Mouse (Mus musculus) retina, embryonic 14.5 days (tissue): ENCODE results near the gene Zfand2a.

ENCODE experiments used
- DNase-seq: peaks from one replicate; pipeline ENCODE4 v3.0.0-alpha.2; 2015; ENCODE audit warnings: low spot score

Zfand2a gene

GRCm38 (mm10) chr5:139484185-139484814 lies at the start of gene Zfand2a:
Gene Zfand2a (minus strand): TSS chr5:139484549.
- DNase-seq: peak; percentile 100

GRCm38 (mm10) chr5:139528851-139529250 lies 44.5 kb upstream of the Zfand2a start:
- DNase-seq: no peak

GRCm38 (mm10) chr5:139521987-139522386 lies 37.6 kb upstream of the Zfand2a start:
- DNase-seq: no peak

- no peak for DNase-seq
Observed at GRCm38 (mm10) chr5:139520069-139520834, 35.9 kb upstream of the Zfand2a start.

- DNase-seq: no peak
Observed at GRCm38 (mm10) chr5:139516281-139516680, 31.9 kb upstream of the Zfand2a start.

- DNase-seq: no peak
Observed at GRCm38 (mm10) chr5:139512201-139512600, 27.9 kb upstream of the Zfand2a start.

DNA sequence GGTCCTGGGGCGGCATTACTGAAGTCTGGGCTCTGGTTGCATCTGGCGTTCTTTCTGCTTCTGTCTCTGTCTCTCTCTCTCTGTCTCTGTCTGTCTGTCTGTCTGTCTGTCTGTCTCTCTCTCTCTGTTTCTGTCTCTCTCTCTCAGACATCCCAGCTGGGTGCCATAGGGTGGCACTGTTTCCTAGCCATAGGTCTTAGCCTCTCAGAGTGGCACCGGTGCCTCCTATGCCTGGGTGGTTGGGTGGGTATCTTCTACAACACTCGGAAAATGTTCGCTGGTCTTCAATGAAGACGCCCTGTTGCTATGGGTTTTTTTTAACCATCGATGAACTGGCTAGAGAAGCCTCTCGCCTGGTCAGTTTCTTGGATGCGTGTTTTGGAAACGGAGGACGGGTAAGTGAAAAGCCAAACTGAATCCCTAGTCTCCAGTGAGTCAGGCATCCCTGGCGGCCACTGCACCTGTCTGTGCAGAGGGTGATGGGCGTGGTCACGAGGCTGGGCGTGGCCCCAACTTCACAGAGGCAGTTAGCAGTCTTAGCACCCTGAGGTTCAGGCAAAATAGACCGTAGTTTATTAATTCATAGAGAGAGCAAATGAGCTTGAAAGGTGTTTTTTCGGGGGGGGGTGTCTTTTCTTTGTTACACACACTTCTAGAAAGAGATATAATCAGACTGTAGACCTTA lies 26.5 kb upstream of the Zfand2a start:
- DNase-seq: peak; percentile 28

- peak; percentile 25 for DNase-seq
Observed at GRCm38 (mm10) chr5:139506207-139506606, 21.9 kb upstream of the Zfand2a start.

DNA sequence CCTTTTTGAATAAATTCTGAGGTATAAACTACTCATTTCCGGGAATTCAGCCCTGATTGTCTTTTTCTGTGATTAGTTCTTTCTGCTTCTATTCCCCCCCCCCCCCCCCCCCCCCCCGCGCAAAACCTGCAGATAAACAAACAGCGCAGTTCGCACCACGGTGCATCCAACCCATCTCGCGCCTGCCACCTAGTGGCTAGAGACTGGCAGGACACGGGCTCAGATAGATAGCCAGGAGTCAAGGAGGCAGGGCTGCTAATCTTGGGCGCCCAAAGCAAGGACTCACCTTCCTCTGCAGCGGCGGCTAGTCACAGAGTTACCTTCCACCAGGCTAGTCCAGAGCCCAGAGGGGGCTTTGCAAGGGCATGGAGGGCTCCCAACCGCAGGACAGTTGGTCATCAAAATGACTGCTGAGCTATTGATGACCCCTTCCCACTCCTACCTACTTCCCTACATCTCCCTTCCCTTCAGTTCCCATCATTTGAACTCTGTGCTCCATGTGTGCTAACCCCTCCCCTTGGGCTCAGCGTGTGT lies 20.8 kb upstream of the Zfand2a start:
- peak; percentile 89 for DNase-seq

DNA sequence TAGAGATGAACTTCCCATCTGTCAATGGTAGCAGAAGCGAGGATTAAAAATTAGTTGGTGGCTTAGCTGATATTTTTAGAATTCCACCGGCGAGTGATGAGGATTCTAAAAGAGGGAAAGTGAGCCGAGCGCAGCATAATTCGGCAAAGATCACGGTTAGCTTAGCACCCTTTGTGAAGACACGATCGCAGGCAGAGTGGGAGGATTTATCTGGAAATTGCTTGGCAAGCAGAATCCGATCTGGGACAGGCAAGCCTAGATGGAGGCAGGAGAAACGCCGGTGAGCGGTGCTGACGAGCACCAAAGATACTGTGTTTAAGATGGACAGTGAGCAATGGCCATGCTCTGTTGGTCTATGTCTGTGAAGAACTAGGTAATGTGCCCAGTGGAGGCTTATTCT lies 17.9 kb upstream of the Zfand2a start:
- DNase-seq: no peak

DNA sequence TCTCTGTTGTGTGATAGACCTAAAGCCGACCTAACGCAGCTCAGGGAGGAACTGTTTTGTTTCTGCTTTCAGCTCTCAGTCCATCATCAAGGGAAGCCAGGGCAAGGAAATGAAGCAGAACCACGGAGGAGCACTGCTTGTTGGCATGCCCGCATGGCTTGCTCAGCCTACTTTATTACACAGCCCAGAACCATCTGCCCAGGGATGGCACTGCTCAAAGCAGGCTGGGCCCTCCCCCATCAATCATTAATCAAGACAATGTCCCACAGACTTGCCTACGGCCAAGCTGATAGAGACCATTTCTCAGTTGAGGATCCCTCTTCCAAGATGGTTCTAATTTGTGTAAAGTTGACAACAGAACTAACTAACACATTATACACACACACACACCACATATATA lies 14.4 kb upstream of the Zfand2a start:
- no peak for DNase-seq

- DNase-seq: no peak
Observed at GRCm38 (mm10) chr5:139496939-139497338, 12.6 kb upstream of the Zfand2a start.

DNA sequence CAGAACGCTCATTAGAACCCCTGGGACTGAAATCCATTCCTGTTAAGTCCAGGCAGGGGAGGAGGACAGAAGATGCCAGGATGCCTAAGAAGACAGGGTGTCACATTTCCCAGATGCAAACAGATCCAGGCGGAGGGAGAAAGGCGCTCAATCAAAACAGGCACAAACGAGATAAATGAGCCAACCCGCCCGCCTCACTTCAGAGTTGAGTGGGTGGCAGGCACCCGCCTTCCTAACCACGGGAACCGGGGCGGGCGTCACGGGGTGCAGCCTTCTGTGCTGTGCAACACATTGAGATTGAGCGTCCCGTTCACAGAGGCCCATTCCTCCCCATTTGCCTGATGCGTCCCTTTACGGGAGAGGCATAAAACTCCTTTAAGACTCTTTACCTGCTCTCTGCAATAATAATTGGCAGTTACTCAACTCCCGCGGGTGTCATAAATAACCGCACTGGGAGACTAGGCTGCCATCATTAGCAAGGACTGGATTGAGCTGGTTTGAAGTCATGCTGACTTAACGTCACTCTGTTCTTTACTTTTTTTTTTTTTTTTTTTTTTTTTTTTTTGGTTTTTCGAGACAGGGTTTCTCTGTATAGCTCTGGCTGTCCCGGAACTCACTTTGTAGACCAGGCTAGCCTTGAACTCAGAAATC lies 10.8 kb upstream of the Zfand2a start:
- DNase-seq: no peak

DNA sequence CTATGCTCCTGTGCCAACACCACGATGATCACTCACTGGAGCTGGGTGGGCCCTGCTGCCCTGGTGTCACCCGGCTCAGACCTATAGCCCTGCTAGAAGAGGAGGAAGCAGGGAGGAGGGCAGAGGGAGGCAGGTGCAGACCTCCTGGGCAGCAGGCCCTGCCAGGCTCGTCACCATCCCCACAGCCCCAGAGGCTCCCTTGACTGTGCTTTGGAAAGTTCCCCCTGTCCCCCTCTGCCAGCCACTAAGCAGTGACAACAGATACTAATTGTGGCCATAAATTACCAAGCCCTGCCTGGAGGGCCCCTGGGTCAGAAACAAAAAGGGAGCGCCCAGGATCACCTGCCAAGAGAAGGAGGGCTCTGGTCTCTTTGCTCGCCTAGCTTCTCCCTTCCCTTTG lies 9.3 kb upstream of the Zfand2a start:
- no peak for DNase-seq

DNA sequence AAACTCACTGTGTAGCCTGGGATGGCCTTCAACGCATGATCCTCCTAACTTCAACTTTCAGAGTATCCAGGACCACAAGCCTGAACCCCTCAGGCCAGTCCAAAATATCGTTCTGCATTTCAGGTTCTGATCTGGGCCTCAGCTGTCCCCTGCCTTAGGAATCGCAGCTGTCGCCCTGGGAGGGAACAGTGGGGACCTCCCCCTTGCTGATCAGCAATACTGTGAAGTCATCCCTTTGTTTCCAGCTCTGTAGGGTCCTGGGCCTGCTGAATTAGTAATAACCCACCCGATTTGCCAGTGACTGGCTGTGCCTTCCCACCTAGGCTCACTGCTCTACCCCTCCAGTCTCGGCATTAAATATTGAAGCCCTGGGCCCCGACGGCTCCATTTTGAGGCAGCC lies 7.0 kb upstream of the Zfand2a start:
- DNase-seq: peak; percentile 22

- no peak for DNase-seq
Observed at GRCm38 (mm10) chr5:139490131-139490530, 5.8 kb upstream of the Zfand2a start.

GRCm38 (mm10) chr5:139483171-139483848 lies 1.0 kb downstream of the Zfand2a start:
- no peak for DNase-seq

GRCm38 (mm10) chr5:139480406-139480805 lies 3.9 kb downstream of the Zfand2a start:
- DNase-seq: no peak

GRCm38 (mm10) chr5:139479088-139479487 lies 5.3 kb downstream of the Zfand2a start:
- no peak for DNase-seq

- DNase-seq: no peak
Observed at GRCm38 (mm10) chr5:139474741-139475140, 9.6 kb downstream of the Zfand2a start.

DNA sequence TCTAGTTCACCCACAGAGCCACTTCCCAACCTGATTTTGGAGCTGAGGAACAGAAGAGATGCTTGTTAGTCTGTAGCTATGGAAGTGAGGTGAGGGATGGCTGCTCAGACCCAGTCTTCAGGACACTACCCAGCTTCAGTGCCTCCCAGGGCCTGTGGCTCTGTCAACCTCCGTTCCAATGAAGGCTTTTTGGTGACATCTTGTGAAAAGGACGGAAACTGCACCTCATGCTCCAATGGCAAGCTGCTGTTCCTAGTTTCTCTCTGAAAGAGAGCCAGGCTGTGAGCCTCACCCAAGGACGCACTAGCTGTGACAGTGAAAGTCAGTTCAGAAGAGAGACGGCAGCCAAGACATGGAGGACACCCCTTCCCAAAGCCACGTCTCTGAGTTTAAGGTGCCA lies 16.4 kb downstream of the Zfand2a start:
- DNase-seq: peak; percentile 50

- no peak for DNase-seq
Observed at GRCm38 (mm10) chr5:139466801-139467200, 17.5 kb downstream of the Zfand2a start.
